Mouse (Mus musculus) limb, embryonic 14.5 days (tissue): ENCODE results near the gene Ctxn1. TPM values are rescaled to one million over a fixed set of nuclear protein-coding genes. Genes with fewer than 3 reads are reported as not detected.
A peak's percentile ranks its signal among the peaks of the same experiment; 100 is the strongest.
"Not testable (repeated sequence)": the region's sequence is repeated elsewhere in the genome, so short reads cannot be mapped to it uniquely, and the experiment has no call there.

Experiments
- ATAC-seq: fragments of 200-750 bp; cut with Nextera tagmentation; 2 replicates; pipeline ENCODE4 v1.8.0; 2017; ENCODE audit warnings: low read depth, moderate number of reproducible peaks, moderate TSS enrichment; ENCODE audit not compliant: low FRiP score
- DNase-seq: peaks from one replicate; pipeline ENCODE4 v3.0.0-alpha.2; 2015; ENCODE audit warnings: low spot score
- H3K27ac ChIP-seq: fragments of 300-500 bp; sonication (generic); replicated peaks from 2 replicates; pipeline ENCODE4 v1.5.1; 2014; ENCODE audit warnings: low read depth, mild to moderate bottlenecking, low read length, moderate library complexity, mixed read lengths
- H3K27me3 ChIP-seq: fragments of 300-500 bp; sonication (generic); 2 replicates; pipeline ENCODE4 v1.6.1; 2014; ENCODE audit warnings: low read length, mixed read lengths; ENCODE audit not compliant: control insufficient read depth, insufficient read depth
- H3K36me3 ChIP-seq: fragments of 300-500 bp; sonication (generic); 2 replicates; pipeline ENCODE4 v1.6.1; 2014; ENCODE audit warnings: mild to moderate bottlenecking, low read length, moderate library complexity, mixed read lengths; ENCODE audit not compliant: control insufficient read depth, insufficient read depth
- H3K4me1 ChIP-seq: fragments of 300-500 bp; sonication (generic); 2 replicates; pipeline ENCODE4 v1.6.1; 2014; ENCODE audit warnings: antibody characterized with exemption, low read length, mixed read lengths; ENCODE audit not compliant: control insufficient read depth, insufficient read depth
- H3K4me2 ChIP-seq: fragments of 300-500 bp; sonication (generic); replicated peaks from 2 replicates; pipeline ENCODE4 v1.6.1; 2014; ENCODE audit warnings: low read depth, mild to moderate bottlenecking, low read length, moderate library complexity; ENCODE audit not compliant: severe bottlenecking
- H3K4me3 ChIP-seq: fragments of 300-500 bp; sonication (generic); replicated peaks from 2 replicates; pipeline ENCODE4 v1.5.1; 2014; ENCODE audit warnings: low read length
- H3K9ac ChIP-seq: fragments of 300-500 bp; sonication (generic); 2 replicates; pipeline ENCODE4 v1.6.1; 2014; ENCODE audit warnings: mild to moderate bottlenecking, low read depth, low read length, moderate library complexity; ENCODE audit not compliant: severe bottlenecking
- H3K9me3 ChIP-seq: fragments of 300-500 bp; sonication (generic); 2 replicates; pipeline ENCODE4 v1.6.1; 2016; ENCODE audit warnings: low read length; ENCODE audit not compliant: control insufficient read depth
- POLR2A ChIP-seq: fragments of 200-500 bp; IDR thresholded peaks from 2 replicates; pipeline ENCODE4 v1.8.0; 2012; ENCODE audit warnings: inconsistent platforms, mild to moderate bottlenecking, moderate library complexity, borderline replicate concordance; ENCODE audit not compliant: insufficient read depth, insufficient read length; ENCODE audit errors: extremely low read depth
- WGBS: fragments of 180-500 bp; shearing (Covaris S2); extraction: QIAGEN DNeasy Blood & Tissue Kit; methylation state at CpG from one replicate; pipeline ENCODE4 v1.1.7; 2014; 5-methylcytosine and 5-hydroxymethylcytosine counted together
- polyA plus RNA-seq, 2 experiments: library from polyadenylated mRNA; depleted of rRNA in 1 of 2; stranded (reverse) in 1 of 2; unstranded in 1 of 2; fragments of >200 nt; fragmentation: Nextera tagmentation in 1 of 2; extraction: Ambion mirVana in 1 of 2; gene quantifications; 2 replicates each; pipeline versions ENCODE4 v1.2.1 to v1.2.3; 2012 to 2014

The Ctxn1 gene
- polyA plus RNA-seq, 2 experiments = 54.9 to 102 TPM

DNA sequence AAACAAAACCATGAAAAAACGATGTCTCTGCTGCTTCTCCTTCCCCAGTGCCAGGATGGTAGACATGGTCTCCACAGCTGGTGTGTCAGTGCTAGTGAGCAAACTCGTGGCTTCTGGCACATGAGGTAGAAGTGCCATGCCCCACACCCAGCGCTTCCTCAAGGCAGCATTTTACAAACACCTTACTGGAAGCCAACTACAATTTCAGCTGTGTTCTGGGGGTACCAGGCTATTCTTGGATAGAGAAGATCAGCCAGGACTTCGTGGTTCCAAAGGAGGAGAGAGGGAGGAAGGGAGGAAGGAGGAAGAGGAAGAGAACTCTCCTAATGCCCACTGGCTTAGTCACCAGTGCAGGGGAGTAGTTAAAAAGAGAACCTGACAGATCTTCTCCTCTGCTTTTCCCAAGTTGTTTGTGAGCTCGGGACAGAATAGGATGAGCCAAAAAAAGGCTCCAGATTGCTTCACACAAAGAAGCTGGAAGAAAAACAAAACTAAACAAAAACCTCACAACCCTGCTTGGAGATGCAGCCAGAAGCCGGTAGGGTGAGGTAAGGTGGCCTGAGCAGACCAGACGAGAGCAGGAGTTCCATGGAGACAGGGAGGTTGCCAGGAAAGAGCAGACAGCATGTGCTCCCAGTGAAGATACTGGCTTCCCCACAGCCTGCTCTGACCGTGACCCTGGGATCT lies 4.2 kb upstream of the Ctxn1 start:
- Histone ChIP-seq H3K4me2 (no peak overlapping the region), H3K9ac (no peak overlapping the region), H3K27me3 (no peaks in the 10 kb centered on the region), H3K4me3 (no peak overlapping the region), H3K9me3 (no peaks in the 10 kb centered on the region), H3K36me3 (peaks cover 87% of the 10 kb centered on the region), H3K27ac (no peak overlapping the region), H3K4me1 (peaks cover 4% of the 10 kb centered on the region; the same call in 1 of the 2 replicates)
- ATAC-seq (no peak), DNase-seq (no peak)
- WGBS = 89% methylated on average over 8 of the region's 8 CpGs
- no peak for TF ChIP-seq POLR2A

DNA sequence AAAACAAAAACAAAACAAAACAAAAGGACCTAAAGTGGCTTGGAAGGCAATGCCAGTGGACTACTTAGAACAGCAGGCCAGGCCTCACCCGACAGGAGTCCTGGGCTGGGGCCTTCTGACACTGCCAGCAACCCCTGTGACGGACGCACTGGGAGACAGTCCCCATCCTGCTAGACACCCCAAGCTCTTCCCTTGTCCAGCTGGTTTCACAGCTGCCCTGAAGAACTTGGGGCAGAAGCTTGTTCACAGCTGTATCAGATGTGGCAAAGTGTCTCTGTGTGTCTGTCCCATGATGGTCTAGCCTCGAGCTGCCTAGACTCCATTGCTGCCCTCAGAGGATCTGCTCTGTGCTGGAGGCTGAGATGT lies 714 bp upstream of the Ctxn1 start:
- Histone ChIP-seq H3K9me3 (no peaks in the 10 kb centered on the region), H3K27me3 (no peaks in the 10 kb centered on the region), H3K9ac (no peak overlapping the region; the same call in 1 of the 2 replicates), H3K27ac (no peak overlapping the region), H3K4me1 (peaks cover 15% of the 10 kb centered on the region), H3K36me3 (peaks cover 72% of the 10 kb centered on the region), H3K4me2 (no peak overlapping the region), H3K4me3 (peak overlapping the region; percentile 84; the same call in 1 of the 2 replicates)
- WGBS = 78% methylated on average over 4 of the region's 4 CpGs
- no peak for TF ChIP-seq POLR2A
- no peak for DNase-seq
- ATAC-seq = no peak

DNA sequence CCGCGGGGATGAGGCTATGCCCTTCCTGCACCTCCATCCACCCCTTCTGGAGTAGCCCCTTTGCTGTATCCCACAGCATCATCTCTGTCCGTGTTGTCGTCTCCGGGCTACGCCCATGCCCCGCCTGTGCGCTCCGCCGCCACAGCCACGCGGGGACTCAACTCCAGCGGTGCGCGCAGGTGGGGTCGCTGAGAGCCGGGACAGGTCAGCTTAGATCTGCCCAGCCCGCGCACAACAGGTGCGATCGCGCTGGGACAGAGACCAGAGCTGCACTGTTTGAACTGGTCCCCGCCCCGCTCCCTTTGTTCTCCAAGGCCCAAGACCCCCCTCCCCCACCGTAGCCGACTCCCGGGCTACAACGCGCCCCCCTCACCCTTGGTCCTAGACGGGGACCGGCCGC lies 396 bp downstream of the Ctxn1 start:
- TF ChIP-seq POLR2A = no peak
- 5% methylated on average over 23 of the region's 32 CpGs for WGBS
- H3K4me3 ChIP-seq = peak overlapping the region; percentile 84
- H3K27ac ChIP-seq = peak overlapping the region; percentile 77
- H3K27me3 ChIP-seq = no peaks in the 10 kb centered on the region
- peak overlapping the region; percentile 69 for H3K4me2 ChIP-seq
- peaks cover 66% of the 10 kb centered on the region for H3K36me3 ChIP-seq
- ATAC-seq (peak; percentile 76), DNase-seq (no peak)
- peak overlapping the region; percentile 78 for H3K9ac ChIP-seq
- H3K9me3 ChIP-seq = no peaks in the 10 kb centered on the region
- H3K4me1 ChIP-seq = peaks cover 20% of the 10 kb centered on the region

DNA sequence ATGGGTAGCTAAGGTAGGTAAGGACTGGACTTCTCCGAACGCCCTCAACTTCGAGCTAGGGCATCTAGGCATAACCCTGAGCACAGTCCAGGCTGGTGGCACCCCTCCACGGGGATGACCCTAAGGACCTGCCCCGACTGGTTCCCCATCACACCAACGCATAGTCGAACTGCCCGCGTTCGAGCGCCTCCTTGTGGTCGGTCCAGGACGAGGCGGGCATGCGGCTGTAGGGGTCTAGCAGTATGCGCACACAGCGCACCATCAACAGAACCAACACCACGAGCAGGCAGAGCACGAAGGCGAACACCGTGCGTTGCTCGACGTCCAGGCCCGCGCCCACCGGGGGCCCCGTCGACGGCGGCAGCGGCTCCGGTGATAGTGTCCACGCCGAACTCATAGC lies 841 bp downstream of the Ctxn1 start:
- Histone ChIP-seq H3K4me3 (peak overlapping the region; percentile 84), H3K4me1 (peaks cover 21% of the 10 kb centered on the region), H3K4me2 (peak overlapping the region; percentile 69), H3K27me3 (no peaks in the 10 kb centered on the region), H3K36me3 (peaks cover 61% of the 10 kb centered on the region), H3K27ac (peak overlapping the region; percentile 77), H3K9ac (peak overlapping the region; percentile 78), H3K9me3 (no peaks in the 10 kb centered on the region)
- WGBS = 4% methylated on average over 24 of the region's 35 CpGs
- DNase-seq (peak; percentile 68), ATAC-seq (peak; percentile 58)
- TF ChIP-seq POLR2A = no peak

DNA sequence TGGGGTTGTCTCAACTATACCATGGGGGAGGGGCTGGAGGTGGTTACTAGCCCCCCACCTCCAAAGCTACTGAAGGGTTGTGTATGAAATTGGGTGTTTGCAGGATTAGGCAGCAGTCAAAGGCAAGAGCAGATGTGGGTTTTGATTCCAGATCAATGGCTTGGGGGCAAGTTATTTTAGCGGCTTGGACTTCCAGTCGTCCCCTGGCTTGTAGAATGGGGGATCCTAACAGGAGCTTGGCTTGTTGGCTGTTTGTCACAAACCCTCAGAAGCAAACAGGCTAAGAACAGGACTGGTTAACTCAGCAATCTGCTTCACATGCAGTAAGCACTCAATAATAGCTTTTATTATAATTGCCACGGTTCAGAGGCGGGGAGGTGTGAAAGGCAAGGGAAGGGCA lies 1.7 kb downstream of the Ctxn1 start:
- Histone ChIP-seq H3K9ac (peak overlapping the region; percentile 78; the same call in 1 of the 2 replicates), H3K4me3 (0 out of 2 replicates have a peak overlapping the region, but pooled peaks have one; percentile 84), H3K4me1 (peaks cover 21% of the 10 kb centered on the region), H3K36me3 (peaks cover 52% of the 10 kb centered on the region), H3K27ac (no peak overlapping the region), H3K4me2 (no peak overlapping the region), H3K27me3 (no peaks in the 10 kb centered on the region), H3K9me3 (no peaks in the 10 kb centered on the region)
- DNase-seq (no peak), ATAC-seq (no peak)
- no peak for TF ChIP-seq POLR2A
- 67% methylated on average over 4 of the region's 4 CpGs for WGBS

DNA sequence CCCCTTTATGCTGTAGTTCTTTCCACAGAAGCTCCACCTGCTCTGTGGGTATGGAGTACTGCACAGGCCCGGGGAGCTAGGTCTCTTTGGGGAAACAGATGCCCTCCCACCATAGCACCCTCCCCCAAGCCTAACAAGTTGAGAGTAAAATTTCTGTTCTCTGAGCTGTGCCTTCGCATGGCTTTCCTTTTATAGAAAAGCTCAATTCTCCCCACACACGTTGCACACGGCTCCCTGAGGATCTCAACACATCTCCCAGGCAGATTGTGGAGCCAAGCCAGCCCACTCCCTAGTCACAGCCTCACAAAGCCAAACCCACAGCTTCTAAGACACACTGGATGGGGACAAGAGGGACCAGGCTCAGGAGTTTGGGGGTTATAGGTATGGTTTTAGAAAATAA lies 2.2 kb downstream of the Ctxn1 start:
- TF ChIP-seq POLR2A = no peak
- Histone ChIP-seq H3K27me3 (no peaks in the 10 kb centered on the region), H3K36me3 (peaks cover 48% of the 10 kb centered on the region), H3K9ac (no peak overlapping the region), H3K4me1 (peaks cover 21% of the 10 kb centered on the region), H3K4me3 (no peak overlapping the region), H3K27ac (no peak overlapping the region), H3K4me2 (no peak overlapping the region), H3K9me3 (no peaks in the 10 kb centered on the region)
- 52% methylated on average over 4 of the region's 4 CpGs for WGBS
- ATAC-seq (no peak), DNase-seq (no peak)

DNA sequence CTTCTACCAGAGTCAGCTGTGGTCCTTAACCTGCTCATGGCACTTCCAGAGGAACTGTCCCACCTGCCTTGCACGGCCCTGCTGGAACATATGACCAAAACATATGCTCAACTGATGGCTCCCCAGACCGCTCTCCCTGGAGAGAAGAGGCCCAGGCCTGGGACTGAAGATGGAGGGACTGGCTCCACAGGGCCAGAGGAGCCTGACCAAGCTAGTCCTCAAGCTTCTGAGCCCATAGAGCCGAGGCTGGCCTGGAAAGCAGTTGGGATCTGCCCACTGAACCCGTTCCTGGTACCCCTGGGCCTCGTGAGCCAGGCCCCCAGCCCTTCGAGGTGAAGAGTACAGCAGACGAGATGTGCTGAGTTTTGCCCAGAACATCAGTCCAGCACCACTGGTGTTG lies 3.6 kb downstream of the Ctxn1 start:
- ATAC-seq, DNase-seq, H3K27ac ChIP-seq, H3K4me3 ChIP-seq, H3K9ac ChIP-seq, H3K27me3 ChIP-seq, H3K4me2 ChIP-seq, H3K9me3 ChIP-seq: not testable (repeated sequence)
- Histone ChIP-seq H3K36me3 (peaks cover 34% of the 10 kb centered on the region), H3K4me1 (peaks cover 25% of the 10 kb centered on the region)
- WGBS = 75% methylated on average over 7 of the region's 7 CpGs
